In genomic region chr1:44634481-44634880, GRCm38 (mm10) we compare ENCODE assay signal across 20 mouse cellular contexts.
"Had no signal": no experiment of that assay in that cellular context is flagged by ENCODE, and none has a peak within 500 bp of the region (broad histone marks: within the 10 kb centered on the region; RNA-seq: fewer than 3 reads in every experiment).

No protein-coding gene starts in this region.

- H3K36me3 ChIP-seq: liver, embryonic 13.5 days; liver, embryonic 15.5 days; lung, embryonic 15.5 days; neural tube, embryonic 12.5 days had no signal

- H3K27ac ChIP-seq: liver, embryonic 13.5 days; liver, embryonic 15.5 days; lung, embryonic 15.5 days; macrophage; neural tube, embryonic 12.5 days had no signal

- H3K4me2 ChIP-seq: liver, embryonic 11.5 days; liver, embryonic 13.5 days; liver, embryonic 15.5 days; lung, embryonic 15.5 days; midbrain, embryonic 11.5 days; neural tube, embryonic 12.5 days had no signal

- H3K4me3 ChIP-seq: liver, embryonic 13.5 days; liver, embryonic 15.5 days; lung, embryonic 15.5 days; megakaryocyte, embryonic 14.5 days; neural tube, embryonic 12.5 days had no signal

- H3K4me1 ChIP-seq: liver, embryonic 13.5 days; liver, embryonic 15.5 days; lung, embryonic 15.5 days; neural tube, embryonic 12.5 days had no signal

- DNase-seq: liver, embryonic 13.5 days; liver, postnatal 0 days; lung, adult 2 months; lung, postnatal 14 days; lung, postnatal 36 days; right cerebral cortex, adult 18-20 months; right cerebral cortex, postnatal 25 days; right cerebral cortex, postnatal 4 days; spleen, adult 18-20 months; thymus, adult 18-20 months; thymus, postnatal 14 days; thymus, postnatal 36 days had no signal

- H3K27me3 ChIP-seq: liver, embryonic 13.5 days; liver, embryonic 15.5 days; lung, embryonic 15.5 days; megakaryocyte, embryonic 14.5 days; neural tube, embryonic 12.5 days had no signal

- H3K9ac ChIP-seq: liver, embryonic 13.5 days; liver, embryonic 15.5 days; liver, postnatal 0 days; lung, embryonic 15.5 days; neural tube, embryonic 12.5 days had no signal

- ATAC-seq: liver, postnatal 0 days; lung, postnatal 0 days had no signal

- H3K9me3 ChIP-seq: liver, embryonic 13.5 days; liver, embryonic 15.5 days; lung, embryonic 15.5 days; megakaryocyte, embryonic 14.5 days; neural tube, embryonic 12.5 days had no signal
